Mouse (Mus musculus): ENCODE data around the gene Epb42.

DNA sequence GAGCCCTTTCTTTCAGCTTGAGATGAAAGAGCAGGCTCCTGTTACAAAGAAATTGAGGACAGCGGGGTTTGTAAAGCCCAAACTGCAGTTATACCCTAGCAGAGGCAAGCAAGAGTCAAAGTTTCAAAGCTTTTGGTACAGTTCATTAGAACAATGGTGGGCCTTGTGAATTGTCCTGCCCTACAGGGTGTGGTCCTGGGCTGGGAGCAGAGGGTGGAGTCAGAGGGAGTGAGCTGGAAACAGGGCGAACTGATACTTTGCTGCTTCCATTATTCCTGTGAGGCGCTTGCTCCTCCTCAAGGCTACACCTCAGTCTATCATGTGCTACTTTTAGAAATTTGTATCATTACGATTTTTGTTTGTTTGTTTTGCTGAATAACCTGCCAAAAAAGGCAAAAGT lies 45.7 kb downstream of the Epb42 start:
- TF ChIP-seq CTCF (IDR thresholded peaks at IDR 0.05; ENCODE audit: low read depth, low read length) (no peak), POLR2A (IDR thresholded peaks at IDR 0.05; ENCODE audit: insufficient read depth, low read length) (no peak)
